Mouse (Mus musculus) embryonic fibroblast, embryonic 13.5 days (primary cell): ENCODE data around the gene Ap3d1.

ENCODE experiments used
- CTCF ChIP-seq: IDR thresholded peaks from 2 replicates; pipeline ENCODE4 v1.5.1; 2011; ENCODE audit warnings: mild to moderate bottlenecking, control low read depth, low read length, moderate library complexity, borderline replicate concordance; ENCODE audit not compliant: insufficient read depth
- POLR2A ChIP-seq: IDR thresholded peaks from 2 replicates; pipeline ENCODE4 v1.6.1; 2011; ENCODE audit warnings: low read depth, mild to moderate bottlenecking, control low read depth, low read length, moderate library complexity

- TF ChIP-seq CTCF (peak; percentile 99), POLR2A (no peak)
Measured at GRCm38 (mm10) chr10:80747410-80747809, 5.3 kb upstream of the Ap3d1 start.
